Mouse (Mus musculus) lung, postnatal 10 days (tissue): ENCODE data around the gene Cfd.

Experiments used
- DNase-seq: peaks from one replicate; pipeline ENCODE4 v3.0.0; 2021

Gene Cfd

GRCm38 (mm10) chr10:79886611-79887010 lies 4.0 kb upstream of the Cfd start:
- DNase-seq, result no peak

GRCm38 (mm10) chr10:79889386-79889785 lies 1.3 kb upstream of the Cfd start:
- peak; percentile 75 for DNase-seq

- DNase-seq, result peak; percentile 88
Measured at GRCm38 (mm10) chr10:79892451-79893118, 1.9 kb downstream of the Cfd start.

- peak; percentile 61 for DNase-seq
Measured at GRCm38 (mm10) chr10:79896306-79896705, 5.7 kb downstream of the Cfd start.

GRCm38 (mm10) chr10:79896814-79897213 lies 6.2 kb downstream of the Cfd start:
- peak; percentile 75 for DNase-seq

GRCm38 (mm10) chr10:79897316-79898245 lies 6.9 kb downstream of the Cfd start:
- no peak for DNase-seq

- DNase-seq, result no peak
Measured at GRCm38 (mm10) chr10:79900951-79901410, 10.3 kb downstream of the Cfd start.

GRCm38 (mm10) chr10:79906712-79907111 lies 16.1 kb downstream of the Cfd start:
- DNase-seq, result no peak

GRCm38 (mm10) chr10:79907415-79907814 lies 16.8 kb downstream of the Cfd start:
- DNase-seq, result no peak

- DNase-seq, result peak; percentile 99
Measured at GRCm38 (mm10) chr10:79908167-79909091, 17.8 kb downstream of the Cfd start, which contains the start of gene Med16. Gene Med16, minus strand, starts transcription at chr10:79908923.

- no peak for DNase-seq
Measured at GRCm38 (mm10) chr10:79909092-79909922, 18.7 kb downstream of the Cfd start.

GRCm38 (mm10) chr10:79910556-79910955 lies 19.9 kb downstream of the Cfd start, which contains the start of gene Gm26602:
Gene Gm26602, plus strand, starts transcription at chr10:79910856.
- DNase-seq, result no peak

- no peak for DNase-seq
Measured at GRCm38 (mm10) chr10:79912412-79912811, 21.8 kb downstream of the Cfd start.

- no peak for DNase-seq
Measured at GRCm38 (mm10) chr10:79914131-79914947, 23.7 kb downstream of the Cfd start.

GRCm38 (mm10) chr10:79914948-79915596 lies 24.4 kb downstream of the Cfd start:
- no peak for DNase-seq

GRCm38 (mm10) chr10:79916081-79916480 lies 25.4 kb downstream of the Cfd start:
- DNase-seq, result no peak

GRCm38 (mm10) chr10:79916808-79917531 lies 26.3 kb downstream of the Cfd start, which contains the start of gene Kiss1r:
Gene Kiss1r, plus strand, starts transcription at chr10:79916971.
- peak; percentile 94 for DNase-seq

- no peak for DNase-seq
Measured at GRCm38 (mm10) chr10:79917532-79918100, 27.0 kb downstream of the Cfd start.
